Mouse (Mus musculus) lung, embryonic 16.5 days (tissue): ENCODE data around the gene C030005K15Rik. TPM values are rescaled to one million over a fixed set of nuclear protein-coding genes. Genes with fewer than 3 reads are reported as not detected.
"Not testable (repeated sequence)": the region's sequence is repeated elsewhere in the genome, so short reads cannot be mapped to it uniquely, and the experiment has no call there.

Experiments
- ATAC-seq: fragments of 200-750 bp; cut with Nextera tagmentation; 2 replicates; pipeline ENCODE4 v1.8.0; 2017; ENCODE audit warnings: low read depth, mild to moderate bottlenecking, moderate library complexity
- H3K27ac ChIP-seq: fragments of 300-500 bp; sonication (generic); 2 replicates; pipeline ENCODE4 v1.5.1; 2014; ENCODE audit warnings: mild to moderate bottlenecking, control low read depth, low read length
- H3K27me3 ChIP-seq: fragments of 300-500 bp; sonication (generic); 2 replicates; pipeline ENCODE4 v1.6.1; 2014; ENCODE audit warnings: low read depth, low read length, mixed read lengths; ENCODE audit not compliant: control insufficient read depth, insufficient read depth
- H3K36me3 ChIP-seq: fragments of 300-500 bp; sonication (generic); 2 replicates; pipeline ENCODE4 v1.6.1; 2014; ENCODE audit warnings: low read length; ENCODE audit not compliant: control insufficient read depth, insufficient read depth
- H3K4me1 ChIP-seq: fragments of 300-500 bp; sonication (generic); replicated peaks from 2 replicates; pipeline ENCODE4 v1.6.1; 2014; ENCODE audit warnings: low read length, mixed read lengths; ENCODE audit not compliant: control insufficient read depth, insufficient read depth
- H3K4me2 ChIP-seq: fragments of 300-500 bp; sonication (generic); 2 replicates; pipeline ENCODE4 v1.6.1; 2014; ENCODE audit warnings: low read depth, low read length, control low read depth
- H3K4me3 ChIP-seq: fragments of 300-500 bp; sonication (generic); 2 replicates; pipeline ENCODE4 v1.5.1; 2014; ENCODE audit warnings: mild to moderate bottlenecking, low read length, control low read depth
- H3K9ac ChIP-seq: fragments of 300-500 bp; sonication (generic); 2 replicates; pipeline ENCODE4 v1.6.1; 2014; ENCODE audit warnings: low read length, control low read depth
- H3K9me3 ChIP-seq: fragments of 300-500 bp; sonication (generic); 2 replicates; pipeline ENCODE4 v1.6.1; 2016; ENCODE audit warnings: low read length; ENCODE audit not compliant: control insufficient read depth
- WGBS: fragments of 180-500 bp; shearing (Covaris S2); extraction: QIAGEN DNeasy Blood & Tissue Kit; methylation state at CpG from one replicate; pipeline ENCODE4 v1.1.7; 2014; 5-methylcytosine and 5-hydroxymethylcytosine counted together
- polyA plus RNA-seq: library from polyadenylated mRNA; unstranded; fragments of >200 nt; fragmentation: Nextera tagmentation; extraction: Ambion mirVana; gene quantifications from 2 replicates; pipeline ENCODE4 v1.2.1, GENCODE M21; 2015

Gene C030005K15Rik
- polyA plus RNA-seq: not detected in 2 replicates

GRCm38 (mm10) chr10:97726655-97727054, at the start of gene C030005K15Rik:
Gene C030005K15Rik (minus strand): TSS chr10:97726755.
- H3K27ac ChIP-seq, H3K4me2 ChIP-seq, H3K4me3 ChIP-seq, H3K9me3 ChIP-seq, H3K4me1 ChIP-seq, H3K9ac ChIP-seq, H3K36me3 ChIP-seq, H3K27me3 ChIP-seq, ATAC-seq: not testable (repeated sequence)

- H3K4me1 ChIP-seq: no peaks in the 10 kb centered on the region
- WGBS: 64% methylated on average over 5 of the region's 5 CpGs
- no peak overlapping the region for H3K27ac ChIP-seq
- no peak overlapping the region for H3K4me3 ChIP-seq
- no peaks in the 10 kb centered on the region for H3K9me3 ChIP-seq
- ATAC-seq: no peak
- no peaks in the 10 kb centered on the region for H3K27me3 ChIP-seq
- no peak overlapping the region for H3K9ac ChIP-seq
- no peaks in the 10 kb centered on the region for H3K36me3 ChIP-seq
- H3K4me2 ChIP-seq: no peak overlapping the region
These were observed 41.7 kb upstream of the C030005K15Rik start for GRCm38 (mm10) chr10:97768171-97768749.

GRCm38 (mm10) chr10:97753821-97754220, 27.3 kb upstream of the C030005K15Rik start:
- ATAC-seq: no peak
- 60% methylated on average over 4 of the region's 4 CpGs for WGBS
- Histone ChIP-seq H3K27me3 (no peaks in the 10 kb centered on the region), H3K27ac (no peak overlapping the region), H3K4me2 (no peak overlapping the region), H3K4me3 (no peak overlapping the region), H3K9ac (no peak overlapping the region), H3K36me3 (no peaks in the 10 kb centered on the region), H3K4me1 (no peaks in the 10 kb centered on the region), H3K9me3 (no peaks in the 10 kb centered on the region)

- no peaks in the 10 kb centered on the region for H3K4me1 ChIP-seq
- H3K27ac ChIP-seq: no peak overlapping the region
- H3K4me2 ChIP-seq: no peak overlapping the region
- no peaks in the 10 kb centered on the region for H3K36me3 ChIP-seq
- WGBS: 72% methylated on average over 3 of the region's 3 CpGs
- ATAC-seq: no peak
- no peak overlapping the region for H3K9ac ChIP-seq
- no peaks in the 10 kb centered on the region for H3K27me3 ChIP-seq
- H3K9me3 ChIP-seq: no peaks in the 10 kb centered on the region
- no peak overlapping the region for H3K4me3 ChIP-seq
These were observed 20.7 kb upstream of the C030005K15Rik start for GRCm38 (mm10) chr10:97747231-97747630.

- ATAC-seq: no peak
- no peaks in the 10 kb centered on the region for H3K27me3 ChIP-seq
- no peak overlapping the region for H3K9ac ChIP-seq
- H3K36me3 ChIP-seq: no peaks in the 10 kb centered on the region
- H3K9me3 ChIP-seq: no peaks in the 10 kb centered on the region
- H3K4me2 ChIP-seq: no peak overlapping the region
- no peak overlapping the region for H3K27ac ChIP-seq
- WGBS: 12% methylated on average over 1 of the region's 1 CpGs
- H3K4me3 ChIP-seq: no peak overlapping the region
- no peaks in the 10 kb centered on the region for H3K4me1 ChIP-seq
These were observed 626 bp downstream of the C030005K15Rik start for GRCm38 (mm10) chr10:97725929-97726328.

- H3K9ac ChIP-seq: no peak overlapping the region
- no peaks in the 10 kb centered on the region for H3K4me1 ChIP-seq
- H3K27ac ChIP-seq: no peak overlapping the region
- no peak for ATAC-seq
- H3K27me3 ChIP-seq: no peaks in the 10 kb centered on the region
- WGBS: 92% methylated on average over 9 of the region's 9 CpGs
- no peaks in the 10 kb centered on the region for H3K9me3 ChIP-seq
- H3K4me2 ChIP-seq: no peak overlapping the region
- no peak overlapping the region for H3K4me3 ChIP-seq
- H3K36me3 ChIP-seq: no peaks in the 10 kb centered on the region
These were observed 3.8 kb downstream of the C030005K15Rik start for GRCm38 (mm10) chr10:97722709-97723108.

- no peaks in the 10 kb centered on the region for H3K27me3 ChIP-seq
- peak; percentile 61; the same call in 1 of the 2 replicates for ATAC-seq
- no peak overlapping the region for H3K4me2 ChIP-seq
- no peaks in the 10 kb centered on the region for H3K36me3 ChIP-seq
- H3K4me3 ChIP-seq: no peak overlapping the region
- H3K27ac ChIP-seq: no peak overlapping the region
- H3K9ac ChIP-seq: no peak overlapping the region
- H3K9me3 ChIP-seq: no peaks in the 10 kb centered on the region
- H3K4me1 ChIP-seq: no peaks in the 10 kb centered on the region
- WGBS: 47% methylated on average over 1 of the region's 1 CpGs
These were observed 5.9 kb downstream of the C030005K15Rik start for GRCm38 (mm10) chr10:97720625-97721024.

GRCm38 (mm10) chr10:97718021-97718420, 8.5 kb downstream of the C030005K15Rik start:
- Histone ChIP-seq H3K27me3 (no peaks in the 10 kb centered on the region), H3K4me3 (no peak overlapping the region), H3K9ac (no peak overlapping the region), H3K4me1 (no peaks in the 10 kb centered on the region), H3K36me3 (no peaks in the 10 kb centered on the region), H3K9me3 (no peaks in the 10 kb centered on the region), H3K27ac (no peak overlapping the region), H3K4me2 (no peak overlapping the region)
- ATAC-seq: no peak
- WGBS: 72% methylated on average over 2 of the region's 2 CpGs

GRCm38 (mm10) chr10:97717233-97717632, 9.3 kb downstream of the C030005K15Rik start:
- no peaks in the 10 kb centered on the region for H3K9me3 ChIP-seq
- no peak overlapping the region for H3K27ac ChIP-seq
- no peak for ATAC-seq
- no peaks in the 10 kb centered on the region for H3K27me3 ChIP-seq
- H3K4me2 ChIP-seq: no peak overlapping the region
- WGBS: 83% methylated on average over 1 of the region's 1 CpGs
- no peak overlapping the region for H3K9ac ChIP-seq
- H3K4me1 ChIP-seq: no peaks in the 10 kb centered on the region
- no peaks in the 10 kb centered on the region for H3K36me3 ChIP-seq
- no peak overlapping the region for H3K4me3 ChIP-seq
